Mouse (Mus musculus) right cerebral cortex, adult 18-20 months (tissue): Measurements from ENCODE around the gene Mvp.
A peak's percentile ranks its signal among the peaks of the same experiment; 100 is the strongest.

Source experiments
- DNase-seq: peaks from one replicate; pipeline ENCODE4 v3.0.0; 2022; ENCODE audit warnings: mixed read lengths

Gene Mvp

GRCm38 (mm10) chr7:126949403-126949792 is 65.0 kb downstream of the Mvp start, which contains the start of gene Asphd1:
TSS of gene Asphd1 (minus strand) at chr7:126949582.
- DNase-seq, result peak; percentile 74

GRCm38 (mm10) chr7:126948626-126949025 is 65.8 kb downstream of the Mvp start:
- no peak for DNase-seq

GRCm38 (mm10) chr7:126946530-126946929 is 67.9 kb downstream of the Mvp start:
- DNase-seq, result no peak

- DNase-seq, result peak; percentile 67
Measured at GRCm38 (mm10) chr7:126941801-126942200, 72.6 kb downstream of the Mvp start.

- DNase-seq, result no peak
Measured at GRCm38 (mm10) chr7:126941171-126941570, 73.2 kb downstream of the Mvp start.
